17 mouse cellular contexts compared by ENCODE assay signal in the genomic region with DNA sequence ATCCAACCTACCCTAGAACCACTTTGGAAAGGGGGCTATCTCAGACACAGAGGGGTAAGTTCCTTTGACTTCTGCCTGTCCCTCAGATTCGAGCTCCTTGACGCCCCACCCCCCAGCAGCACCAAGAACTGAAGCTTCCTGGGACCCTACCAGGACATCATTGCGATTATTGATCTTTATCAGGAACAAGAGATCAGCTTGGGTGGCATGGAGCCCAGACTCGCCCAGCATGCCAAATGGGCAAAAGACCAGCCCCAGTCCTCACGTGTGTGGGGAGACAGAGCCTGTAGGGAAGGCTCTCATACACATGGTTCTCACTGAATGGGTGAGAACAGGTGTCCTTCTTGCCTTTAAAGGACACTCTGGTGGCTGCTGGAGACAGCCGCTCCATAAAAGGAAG. TPM values are rescaled to one million over a fixed set of nuclear protein-coding genes. Genes with fewer than 3 reads are reported as not detected.
A peak's percentile ranks its signal among the peaks of the same experiment; 100 is the strongest.
DNase-seq lines count a peak whose midpoint lies in the region; ATAC-seq and TF ChIP-seq lines count a peak whose summit lies in the region.
"Had no signal": no experiment of that assay in that cellular context is flagged by ENCODE, and none has a peak within 500 bp of the region (broad histone marks: within the 10 kb centered on the region; RNA-seq: fewer than 3 reads in every experiment).

No protein-coding gene starts in this region.

- no peaks in the 10 kb centered on the region for H3K36me3 ChIP-seq in heart, embryonic 13.5 days
- H3K36me3 ChIP-seq in liver, embryonic 14.5 days (replicated peaks; ENCODE audit: control insufficient read depth, insufficient read depth, low read depth) = no peaks in the 10 kb centered on the region
- H3K36me3 ChIP-seq: hindbrain, embryonic 15.5 days; lung, embryonic 15.5 days had no signal

- no peaks in the 10 kb centered on the region for H3K27me3 ChIP-seq in heart, embryonic 13.5 days (replicated peaks)
- no peaks in the 10 kb centered on the region for H3K27me3 ChIP-seq in liver, embryonic 14.5 days (ENCODE audit: control insufficient read depth, insufficient read depth, low read length)
- H3K27me3 ChIP-seq: hindbrain, embryonic 15.5 days; lung, embryonic 15.5 days; megakaryocyte, embryonic 14.5 days had no signal

- no peaks in the 10 kb centered on the region for H3K9me3 ChIP-seq in heart, embryonic 13.5 days
- no peaks in the 10 kb centered on the region for H3K9me3 ChIP-seq in liver, embryonic 14.5 days (ENCODE audit: control insufficient read depth, low read length)
- H3K9me3 ChIP-seq: hindbrain, embryonic 15.5 days; lung, embryonic 15.5 days; megakaryocyte, embryonic 14.5 days had no signal

- H3K4me3 ChIP-seq in heart, embryonic 13.5 days = no peak overlapping the region
- no peak overlapping the region for H3K4me3 ChIP-seq in liver, embryonic 14.5 days (ENCODE audit: insufficient read depth in 1 of 2, low read depth in 2 of 2, low read length in 2 of 2)
- H3K4me3 ChIP-seq: hindbrain, embryonic 15.5 days; lung, embryonic 15.5 days; megakaryocyte, embryonic 14.5 days had no signal

- no peak overlapping the region for H3K9ac ChIP-seq in heart, embryonic 13.5 days
- H3K9ac ChIP-seq in liver, embryonic 14.5 days (replicated peaks) = no peak overlapping the region; the same call in 1 of the 2 replicates
- H3K9ac ChIP-seq: hindbrain, embryonic 15.5 days; lung, embryonic 15.5 days had no signal

- no peak for DNase-seq in heart, adult 8-10 months (ENCODE audit: low spot score)
- peak; percentile 33 for DNase-seq in right cerebral cortex, postnatal 4 days
- no peak for DNase-seq in right cerebral cortex, postnatal 36 days (ENCODE audit: low spot score in 2 of 2)
- DNase-seq in liver, embryonic 14.5 days (ENCODE audit: low read depth in 3 of 3, low spot score in 3 of 3) = no peak
- DNase-seq in Muller cell, postnatal 12 days (ENCODE audit: inconsistent ontology term) = no peak
- DNase-seq in layer of hippocampus, postnatal 25 days (ENCODE audit: extremely low spot score in 1 of 2, low spot score in 1 of 2) = no peak
- DNase-seq: gastrocnemius, postnatal 25 days; kidney, postnatal 10 days; right cerebral cortex, postnatal 14 days; thymus, adult 18-20 months had no signal

- peak overlapping the region; percentile 41; the same call in 1 of the 2 replicates for H3K27ac ChIP-seq in heart, embryonic 13.5 days (replicated peaks)
- H3K27ac ChIP-seq in liver, embryonic 14.5 days = peak overlapping the region; percentile 53
- H3K27ac ChIP-seq: hindbrain, embryonic 15.5 days; lung, embryonic 15.5 days had no signal

- no peak for TF ChIP-seq EP300 in liver, embryonic 14.5 days (IDR thresholded peaks at IDR 0.05; ENCODE audit: low read depth)

- H3K4me1 ChIP-seq in heart, embryonic 13.5 days = peaks cover 22% of the 10 kb centered on the region
- H3K4me1 ChIP-seq in liver, embryonic 14.5 days (replicated peaks; ENCODE audit: control insufficient read depth in 2 of 2, insufficient read depth in 2 of 2, low read length in 1 of 2) = peaks cover 21 to 30% of the 10 kb centered on the region in 2 experiments

- H3K4me2 ChIP-seq in heart, embryonic 13.5 days = no peak overlapping the region; the same call in 1 of the 2 replicates
- H3K4me2 ChIP-seq in liver, embryonic 14.5 days (ENCODE audit: low read depth) = no peak overlapping the region
- H3K4me2 ChIP-seq: hindbrain, embryonic 15.5 days; lung, embryonic 15.5 days had no signal

- WGBS in heart, embryonic 13.5 days = 72% methylated on average over 6 of the region's 6 CpGs
- 39% methylated on average over 6 of the region's 6 CpGs for WGBS in liver, embryonic 14.5 days (ENCODE audit: insufficient replicate concordance)

- ATAC-seq in heart, embryonic 13.5 days (ENCODE audit: extremely low read depth, insufficient number of reproducible peaks, low FRiP score, low TSS enrichment) = no peak
- ATAC-seq in liver, embryonic 14.5 days (ENCODE audit: insufficient read depth) = no peak
- ATAC-seq: activated CD4-positive, CD25-positive, alpha-beta regulatory T cell, adult 4 months; CD4-positive, CD25-positive, alpha-beta regulatory T cell, adult 4 months; intestine, postnatal 0 days had no signal

- no peak for TF ChIP-seq CTCF in liver, embryonic 14.5 days (IDR thresholded peaks at IDR 0.05; ENCODE audit: low read depth)

RNA-seq across cellular contexts. Expression of a gene that starts 2.7 kb away (rescaled TPM):
- 47.1 and 50.3 TPM in 2 replicates for polyA plus RNA-seq in heart, embryonic 13.5 days (2015; fragmentation: Nextera tagmentation; extraction: Ambion mirVana)
- total RNA-seq in heart, adult 8-10 months (2022) = 1 to 10 TPM; 4.6 to 6.0 (median 5.1) TPM
- 41.9 and 49.2 TPM in 2 replicates for polyA plus RNA-seq in liver, embryonic 14.5 days (2012; rRNA removed)
- 22.7 and 25.8 TPM in 2 replicates for polyA plus RNA-seq in liver, embryonic 14.5 days (2014; fragmentation: Nextera tagmentation; extraction: Ambion mirVana)
- 100 to 1,000 TPM; 164 to 182 TPM for total RNA-seq in layer of hippocampus, postnatal 25 days (2021)

Comparison
In these comparisons a context has a peak if more than half of its experiments do, and no peak if none do; other contexts are left out.
1. RNA of a gene that starts 2.7 kb away (total RNA-seq): 164 to 182 TPM in layer of hippocampus, postnatal 25 days; 4.6 to 6.0 TPM in heart, adult 8-10 months; every median in the first group is over 10 times any median in the second.